19 mouse cellular contexts compared by ENCODE assay signal in genomic region chr1:42387919-42388684, GRCm38 (mm10).
DNase-seq lines count a peak whose midpoint lies in the region; ATAC-seq and TF ChIP-seq lines count a peak whose summit lies in the region.
"Had no signal": no experiment of that assay in that cellular context is flagged by ENCODE, and none has a peak within 500 bp of the region (broad histone marks: within the 10 kb centered on the region; RNA-seq: fewer than 3 reads in every experiment).

No protein-coding gene starts in this region.

- H3K36me3 ChIP-seq in forebrain, embryonic 13.5 days (ENCODE audit: poor library complexity, severe bottlenecking): no peaks in the 10 kb centered on the region
- H3K36me3 ChIP-seq in forebrain, embryonic 15.5 days: no peaks in the 10 kb centered on the region
- H3K36me3 ChIP-seq in hindbrain, postnatal 0 days (ENCODE audit: insufficient read depth, low read length): no peaks in the 10 kb centered on the region
- H3K36me3 ChIP-seq in hindbrain, embryonic 11.5 days (ENCODE audit: control insufficient read depth, insufficient read depth, low read length): no peaks in the 10 kb centered on the region
- no peaks in the 10 kb centered on the region for H3K36me3 ChIP-seq in stomach, embryonic 14.5 days (ENCODE audit: control insufficient read depth, insufficient read depth, low read length)
- no peaks in the 10 kb centered on the region for H3K36me3 ChIP-seq in stomach, postnatal 0 days (ENCODE audit: control insufficient read depth, insufficient read depth, low read length)
- no peaks in the 10 kb centered on the region for H3K36me3 ChIP-seq in stomach, embryonic 15.5 days
- H3K36me3 ChIP-seq: limb, embryonic 10.5 days had no signal

- H3K4me3 ChIP-seq in forebrain, embryonic 13.5 days: no peak overlapping the region
- H3K4me3 ChIP-seq in forebrain, embryonic 15.5 days: no peak overlapping the region
- H3K4me3 ChIP-seq in hindbrain, postnatal 0 days (ENCODE audit: low read length): no peak overlapping the region
- no peak overlapping the region for H3K4me3 ChIP-seq in hindbrain, embryonic 11.5 days (ENCODE audit: low read depth, low read length)
- no peak overlapping the region for H3K4me3 ChIP-seq in stomach, embryonic 14.5 days (ENCODE audit: low read depth, low read length)
- H3K4me3 ChIP-seq in stomach, postnatal 0 days (ENCODE audit: low read depth, low read length): no peak overlapping the region
- no peak overlapping the region for H3K4me3 ChIP-seq in stomach, embryonic 15.5 days (replicated peaks)
- no peak overlapping the region for H3K4me3 ChIP-seq in cerebellum, adult 2 months (replicated peaks; ENCODE audit: insufficient read depth, low read depth, low read length)
- H3K4me3 ChIP-seq: limb, embryonic 10.5 days had no signal

- H3K9ac ChIP-seq in forebrain, embryonic 13.5 days: no peak overlapping the region
- H3K9ac ChIP-seq in forebrain, embryonic 15.5 days (replicated peaks): no peak overlapping the region
- no peak overlapping the region for H3K9ac ChIP-seq in hindbrain, postnatal 0 days (replicated peaks; ENCODE audit: low read length)
- no peak overlapping the region for H3K9ac ChIP-seq in hindbrain, embryonic 11.5 days (ENCODE audit: low read depth, low read length)
- no peak overlapping the region for H3K9ac ChIP-seq in stomach, embryonic 14.5 days (replicated peaks; ENCODE audit: low read depth, low read length)
- H3K9ac ChIP-seq in stomach, postnatal 0 days (ENCODE audit: low read length): no peak overlapping the region
- H3K9ac ChIP-seq in stomach, embryonic 15.5 days: no peak overlapping the region
- H3K9ac ChIP-seq: liver, embryonic 14.5 days had no signal

- peak; percentile 13; the same call in 1 of the 2 replicates for ATAC-seq in forebrain, embryonic 13.5 days
- ATAC-seq in forebrain, embryonic 15.5 days (replicated peaks): no peak
- ATAC-seq in hindbrain, postnatal 0 days: no peak
- ATAC-seq in hindbrain, embryonic 11.5 days (ENCODE audit: low FRiP score): no peak
- ATAC-seq in stomach, embryonic 14.5 days (ENCODE audit: insufficient number of reproducible peaks, insufficient read depth, low FRiP score, low read depth): peak; percentile 69; the same call in 1 of the 2 replicates
- no peak for ATAC-seq in stomach, postnatal 0 days (ENCODE audit: low FRiP score, low TSS enrichment)
- peak; percentile 80 for ATAC-seq in stomach, embryonic 15.5 days (ENCODE audit: insufficient read depth, low FRiP score, low read depth)
- ATAC-seq: Patski had no signal

- no peak for DNase-seq in hindbrain, postnatal 0 days (ENCODE audit: low spot score)
- DNase-seq in hindbrain, embryonic 11.5 days (ENCODE audit: low spot score): no peak
- no peak for DNase-seq in stomach, postnatal 0 days (ENCODE audit: low spot score)
- DNase-seq in cerebellum, adult 2 months: no peak
- DNase-seq: cerebellum, adult 18-20 months; embryo, embryonic 11 days; heart, postnatal 36 days; layer of hippocampus, postnatal 36 days; lung, postnatal 14 days; spleen, adult 18-20 months; thymus, adult 18-20 months had no signal

- H3K4me2 ChIP-seq in forebrain, embryonic 13.5 days: peak overlapping the region; percentile 5; the same call in 1 of the 2 replicates
- H3K4me2 ChIP-seq in forebrain, embryonic 15.5 days (replicated peaks): no peak overlapping the region
- 0 out of 2 replicates have a peak overlapping the region, but pooled peaks have one; percentile 3 for H3K4me2 ChIP-seq in hindbrain, postnatal 0 days (ENCODE audit: low read depth, low read length)
- H3K4me2 ChIP-seq in hindbrain, embryonic 11.5 days (replicated peaks; ENCODE audit: low read depth, low read length): no peak overlapping the region
- H3K4me2 ChIP-seq in stomach, embryonic 14.5 days (replicated peaks; ENCODE audit: low read depth, low read length): no peak overlapping the region
- H3K4me2 ChIP-seq in stomach, postnatal 0 days (replicated peaks; ENCODE audit: low read depth): no peak overlapping the region
- H3K4me2 ChIP-seq in stomach, embryonic 15.5 days: no peak overlapping the region; the same call in 1 of the 2 replicates

- no peak for TF ChIP-seq EP300 in stomach, postnatal 0 days (optimal IDR thresholded peaks at IDR 0.05)

- TF ChIP-seq POLR2A in cerebellum, adult 2 months (IDR thresholded peaks at IDR 0.05; ENCODE audit: borderline replicate concordance, insufficient read depth, low read length): no peak

- no peaks in the 10 kb centered on the region for H3K9me3 ChIP-seq in forebrain, embryonic 13.5 days (replicated peaks)
- H3K9me3 ChIP-seq in forebrain, embryonic 15.5 days: no peaks in the 10 kb centered on the region
- no peaks in the 10 kb centered on the region for H3K9me3 ChIP-seq in hindbrain, postnatal 0 days (ENCODE audit: low read length)
- no peaks in the 10 kb centered on the region for H3K9me3 ChIP-seq in hindbrain, embryonic 11.5 days (ENCODE audit: control insufficient read depth, low read length)
- H3K9me3 ChIP-seq in stomach, embryonic 14.5 days (ENCODE audit: control insufficient read depth, low read depth, low read length): no peaks in the 10 kb centered on the region
- H3K9me3 ChIP-seq in stomach, postnatal 0 days (ENCODE audit: control insufficient read depth, low read length): no peaks in the 10 kb centered on the region
- no peaks in the 10 kb centered on the region for H3K9me3 ChIP-seq in stomach, embryonic 15.5 days
- H3K9me3 ChIP-seq: limb, embryonic 10.5 days had no signal

- H3K27ac ChIP-seq in forebrain, embryonic 13.5 days: no peak overlapping the region
- H3K27ac ChIP-seq in forebrain, embryonic 15.5 days (replicated peaks): no peak overlapping the region
- H3K27ac ChIP-seq in hindbrain, postnatal 0 days: no peak overlapping the region
- H3K27ac ChIP-seq in hindbrain, embryonic 11.5 days (ENCODE audit: low read depth, low read length): no peak overlapping the region
- H3K27ac ChIP-seq in stomach, embryonic 14.5 days (ENCODE audit: low read length): no peak overlapping the region
- no peak overlapping the region for H3K27ac ChIP-seq in stomach, postnatal 0 days (replicated peaks)
- H3K27ac ChIP-seq in stomach, embryonic 15.5 days: no peak overlapping the region
- H3K27ac ChIP-seq in cerebellum, adult 2 months (ENCODE audit: insufficient read depth, low read length): no peak overlapping the region
- H3K27ac ChIP-seq: limb, embryonic 10.5 days; liver, embryonic 14.5 days had no signal

- 59% methylated on average over 18 of the region's 18 CpGs for WGBS in forebrain, embryonic 13.5 days
- 62% methylated on average over 18 of the region's 18 CpGs for WGBS in forebrain, embryonic 15.5 days
- 61% methylated on average over 18 of the region's 18 CpGs for WGBS in hindbrain, postnatal 0 days
- 68% methylated on average over 18 of the region's 18 CpGs for WGBS in hindbrain, embryonic 11.5 days
- 53% methylated on average over 18 of the region's 18 CpGs for WGBS in stomach, embryonic 14.5 days
- WGBS in stomach, postnatal 0 days: 44% methylated on average over 18 of the region's 18 CpGs
- 44% methylated on average over 18 of the region's 18 CpGs for WGBS in stomach, embryonic 15.5 days
- WGBS in cerebellum, adult 2 months: 66% methylated on average over 18 of the region's 18 CpGs

- no peaks in the 10 kb centered on the region for H3K27me3 ChIP-seq in forebrain, embryonic 13.5 days
- no peaks in the 10 kb centered on the region for H3K27me3 ChIP-seq in forebrain, embryonic 15.5 days
- H3K27me3 ChIP-seq in hindbrain, postnatal 0 days (ENCODE audit: insufficient read depth, low read length): no peaks in the 10 kb centered on the region
- no peaks in the 10 kb centered on the region for H3K27me3 ChIP-seq in hindbrain, embryonic 11.5 days (ENCODE audit: control insufficient read depth, insufficient read depth, low read length)
- H3K27me3 ChIP-seq in stomach, embryonic 14.5 days (ENCODE audit: control insufficient read depth, insufficient read depth, low read length): no peaks in the 10 kb centered on the region
- no peaks in the 10 kb centered on the region for H3K27me3 ChIP-seq in stomach, postnatal 0 days (ENCODE audit: control insufficient read depth, insufficient read depth, low read length)
- no peaks in the 10 kb centered on the region for H3K27me3 ChIP-seq in stomach, embryonic 15.5 days (replicated peaks)
- no peaks in the 10 kb centered on the region for H3K27me3 ChIP-seq in cerebellum, adult 2 months (ENCODE audit: control insufficient read depth, insufficient read depth, low read length)
- H3K27me3 ChIP-seq: CH12.LX, Patski had no signal

- H3K4me1 ChIP-seq in forebrain, embryonic 13.5 days: peaks cover 5% of the 10 kb centered on the region; the same call in 1 of the 2 replicates
- H3K4me1 ChIP-seq in forebrain, embryonic 15.5 days: peaks cover 3% of the 10 kb centered on the region; the same call in 1 of the 2 replicates
- H3K4me1 ChIP-seq in hindbrain, postnatal 0 days (ENCODE audit: insufficient read depth, low read length): no peaks in the 10 kb centered on the region
- H3K4me1 ChIP-seq in hindbrain, embryonic 11.5 days (replicated peaks; ENCODE audit: control insufficient read depth, insufficient read depth, low read length): no peaks in the 10 kb centered on the region
- H3K4me1 ChIP-seq in stomach, embryonic 14.5 days (ENCODE audit: control insufficient read depth, insufficient read depth, low read length): no peaks in the 10 kb centered on the region
- no peaks in the 10 kb centered on the region for H3K4me1 ChIP-seq in stomach, postnatal 0 days (replicated peaks; ENCODE audit: control insufficient read depth, insufficient read depth)
- H3K4me1 ChIP-seq in stomach, embryonic 15.5 days: no peaks in the 10 kb centered on the region
- no peaks in the 10 kb centered on the region for H3K4me1 ChIP-seq in cerebellum, adult 2 months (ENCODE audit: control insufficient read depth, insufficient read depth, low read length)

- no peak for TF ChIP-seq CTCF in hindbrain, postnatal 0 days (IDR thresholded peaks at IDR 0.05; ENCODE audit: low read depth)
- TF ChIP-seq CTCF in stomach, postnatal 0 days (IDR thresholded peaks at IDR 0.05; ENCODE audit: low read depth): no peak
- no peak for TF ChIP-seq CTCF in cerebellum, adult 2 months (IDR thresholded peaks at IDR 0.05; ENCODE audit: borderline replicate concordance, insufficient read depth, low read depth, low read length)

Comparison
In these comparisons a context has a peak if more than half of its experiments do, and no peak if none do; other contexts are left out.
1. ATAC-seq: peak in forebrain, embryonic 13.5 days (single experiment), stomach, embryonic 14.5 days (single experiment) and stomach, embryonic 15.5 days (single experiment); none in forebrain, embryonic 15.5 days (single experiment), hindbrain, postnatal 0 days (single experiment), hindbrain, embryonic 11.5 days (single experiment) and stomach, postnatal 0 days (single experiment).
2. H3K4me2 ChIP-seq: peak in forebrain, embryonic 13.5 days (single experiment) and hindbrain, postnatal 0 days (single experiment); none in forebrain, embryonic 15.5 days (single experiment), hindbrain, embryonic 11.5 days (single experiment), stomach, embryonic 14.5 days (single experiment), stomach, postnatal 0 days (single experiment) and stomach, embryonic 15.5 days (single experiment).